Mouse (Mus musculus): ENCODE data around the gene Ywhah.

Gene Ywhah

DNA sequence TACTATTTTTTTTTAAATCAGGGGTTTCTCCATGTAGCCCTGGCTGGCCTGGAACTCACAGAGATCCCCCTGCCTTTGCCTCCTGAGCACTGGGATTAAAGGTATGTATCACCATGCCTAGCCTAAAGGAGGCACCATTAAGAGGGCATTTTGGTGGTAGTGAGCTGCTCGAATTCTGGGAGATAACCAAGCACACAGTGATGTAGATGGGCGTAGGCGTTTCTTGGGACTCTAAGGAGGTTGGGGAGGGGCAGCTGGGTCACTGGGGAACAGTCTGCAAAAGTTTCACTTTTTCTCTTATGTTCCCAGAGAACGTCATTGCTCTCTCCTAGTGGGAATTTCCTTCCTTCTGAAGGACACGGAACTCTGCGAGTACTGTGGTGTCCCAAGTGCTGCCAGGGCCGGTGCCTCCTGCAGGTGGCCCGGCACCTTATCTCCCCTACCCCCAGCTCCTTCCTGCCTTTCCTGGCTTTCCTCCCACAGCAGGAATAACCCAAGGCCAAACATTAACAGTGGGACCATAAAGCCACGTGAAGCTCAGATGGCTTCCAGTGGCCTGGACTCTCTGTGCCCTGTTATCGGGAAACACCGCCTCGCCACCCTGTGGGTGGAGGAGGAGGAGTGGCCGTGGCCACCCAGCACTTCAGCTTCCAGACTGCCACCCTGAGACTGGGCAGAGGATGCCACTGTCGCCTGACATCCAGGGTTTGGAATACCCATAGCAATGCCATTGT lies 34.4 kb downstream of the Ywhah start:
- DNase-seq: no peak

DNA sequence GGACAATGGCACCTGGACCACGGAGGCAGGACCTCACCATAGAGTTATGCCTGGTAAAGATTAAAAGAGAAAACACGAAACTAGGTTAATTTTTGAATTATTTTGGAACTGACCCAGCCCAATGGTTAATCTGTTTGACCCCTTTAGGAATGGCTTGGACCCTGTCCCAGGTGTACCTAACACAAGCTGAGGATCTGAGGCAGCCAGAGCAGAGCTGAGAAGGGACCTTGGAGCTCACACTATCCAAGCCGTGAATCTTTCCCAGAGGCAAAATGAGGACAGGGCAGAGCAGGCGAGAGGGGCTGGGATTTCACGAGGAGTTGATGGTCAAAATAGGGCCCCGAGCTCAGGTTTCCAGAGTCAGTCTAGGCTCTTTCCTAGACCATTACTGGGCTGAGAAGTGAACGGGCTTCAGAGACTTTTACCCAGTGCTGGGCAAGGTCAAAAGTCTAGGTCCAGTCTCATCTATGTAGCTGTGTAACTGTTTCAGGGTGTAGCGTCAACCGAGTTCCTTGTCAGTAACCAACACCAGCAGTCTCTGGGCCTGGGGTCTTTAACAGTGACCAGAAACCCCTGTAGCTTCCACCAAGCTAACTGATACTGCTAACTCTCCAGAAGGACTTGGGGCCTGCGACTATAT lies 37.6 kb downstream of the Ywhah start:
- DNase-seq: no peak

DNA sequence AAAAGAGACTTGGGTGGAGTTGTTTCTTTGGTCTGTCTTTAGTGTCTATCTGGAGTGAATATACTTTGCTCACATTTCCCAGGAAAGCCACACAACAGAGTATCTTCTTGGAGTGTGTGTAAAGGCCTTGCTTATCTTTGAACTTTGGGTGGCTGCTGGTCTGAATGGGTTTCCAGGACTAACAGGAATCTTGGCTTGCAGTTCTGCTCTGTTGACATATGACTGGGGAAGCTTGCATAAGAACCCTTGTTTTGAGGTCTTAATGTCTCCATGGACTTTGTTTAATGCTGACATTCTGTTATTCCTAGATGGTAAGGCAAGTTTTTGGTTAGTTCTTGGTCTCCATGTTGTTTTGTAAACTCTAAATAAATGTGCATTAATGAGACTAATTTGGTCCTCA lies 51.5 kb downstream of the Ywhah start:
- DNase-seq: no peak

DNA sequence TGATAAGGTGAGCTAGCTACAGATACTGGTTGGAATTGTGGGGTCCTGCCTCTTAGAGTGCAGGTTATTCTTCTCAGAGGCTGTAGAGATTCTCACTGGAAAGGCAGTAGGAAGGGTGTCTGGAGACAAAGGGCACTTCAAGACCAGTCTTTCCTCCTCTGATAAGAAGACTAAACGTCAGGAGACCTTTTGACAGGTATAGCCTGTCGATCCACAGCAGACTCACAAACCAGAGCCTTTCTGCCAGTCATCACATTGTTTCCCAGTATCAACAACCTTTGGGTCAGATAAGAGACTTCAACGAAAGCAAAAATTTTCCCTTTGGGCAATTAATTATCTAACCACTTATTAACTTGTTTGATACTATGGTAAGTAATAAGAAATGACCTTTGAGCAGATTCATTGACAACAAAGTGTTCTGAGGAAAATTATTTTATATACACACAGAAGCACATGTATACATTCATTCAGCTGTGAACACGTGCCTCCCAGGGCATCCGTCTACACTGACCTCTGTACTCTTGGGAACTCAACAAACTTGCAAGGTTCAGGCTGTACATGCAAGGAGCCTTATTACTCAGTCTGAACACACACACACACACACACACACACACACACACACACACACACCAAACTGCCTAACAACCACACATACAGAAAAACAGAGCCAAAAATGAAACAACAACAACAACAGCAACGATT lies 58.0 kb downstream of the Ywhah start:
- no peak for DNase-seq
